Mouse (Mus musculus) liver, adult 2 months (tissue): Measurements from ENCODE around the gene Tmem268. TPM values are rescaled to one million over a fixed set of nuclear protein-coding genes. Genes with fewer than 3 reads are reported as not detected.

Experiments
- DNase-seq: peaks from one replicate; pipeline ENCODE4 v3.0.0-alpha.2; 2011; ENCODE audit warnings: low read depth, low spot score; ENCODE audit errors: extremely low read depth
- H3K27ac ChIP-seq: fragments of 200-500 bp; replicated peaks from 2 replicates; pipeline ENCODE4 v1.5.1; 2012; ENCODE audit warnings: low read depth, mild to moderate bottlenecking, control low read depth, inconsistent platforms, low read length; ENCODE audit not compliant: insufficient read depth
- H3K27me3 ChIP-seq: fragments of 200-500 bp; 2 replicates; pipeline ENCODE4 v1.6.1; 2012; ENCODE audit warnings: mild to moderate bottlenecking, moderate library complexity, low read length, inconsistent platforms; ENCODE audit not compliant: control insufficient read depth, insufficient read depth
- H3K36me3 ChIP-seq: fragments of 200-500 bp; 2 replicates; pipeline ENCODE4 v1.6.1; 2012; ENCODE audit warnings: low read length, inconsistent platforms; ENCODE audit not compliant: control insufficient read depth, insufficient read depth
- H3K4me1 ChIP-seq: fragments of 200-500 bp; 2 replicates; pipeline ENCODE4 v1.6.1; 2011; ENCODE audit warnings: low read length; ENCODE audit not compliant: control insufficient read depth, insufficient read depth
- H3K4me3 ChIP-seq: fragments of 200-500 bp; 2 replicates; pipeline ENCODE4 v1.5.1; 2011; ENCODE audit warnings: low read depth, mild to moderate bottlenecking, control low read depth, low read length, moderate library complexity; ENCODE audit not compliant: insufficient read depth
- H3K79me2 ChIP-seq: fragments of 200-500 bp; 2 replicates; pipeline ENCODE4 v1.6.1; 2012; ENCODE audit warnings: inconsistent platforms, mild to moderate bottlenecking, low read length, moderate library complexity; ENCODE audit not compliant: control insufficient read depth, insufficient read depth
- H3K9ac ChIP-seq: fragments of 200-500 bp; 2 replicates; pipeline ENCODE4 v1.6.1; 2012; ENCODE audit warnings: low read depth, mild to moderate bottlenecking, control low read depth, inconsistent platforms, low read length
- CTCF ChIP-seq: fragments of 200-500 bp; IDR thresholded peaks from 2 replicates; pipeline ENCODE4 v1.5.1; 2011; ENCODE audit warnings: low read depth, low read length, control low read depth
- POLR2A ChIP-seq: fragments of 200-500 bp; IDR thresholded peaks from 2 replicates; pipeline ENCODE4 v1.6.1; 2011; ENCODE audit warnings: low read length, control low read depth; ENCODE audit not compliant: insufficient read depth; ENCODE audit errors: extremely low read depth
- WGBS: fragments of 180-500 bp; shearing (Covaris S2); methylation state at CpG from one replicate; pipeline ENCODE4 v1.1.7; 2018; 5-methylcytosine and 5-hydroxymethylcytosine counted together
- polyA plus RNA-seq: library from polyadenylated mRNA; depleted of rRNA; stranded (reverse); fragments of >200 nt; gene quantifications from 2 replicates; pipeline ENCODE4 v1.2.3, GENCODE M21; 2012; rRNA removed
- total RNA-seq: library from RNA; depleted of rRNA; stranded (reverse); fragments of >200 nt; gene quantifications from 2 replicates; pipeline ENCODE4 v1.2.3, GENCODE M21; 2014; rRNA removed

The Tmem268 gene
- 2.9 and 4.4 TPM in 2 replicates for total RNA-seq
- polyA plus RNA-seq = 4.0 and 4.7 TPM in 2 replicates

DNA sequence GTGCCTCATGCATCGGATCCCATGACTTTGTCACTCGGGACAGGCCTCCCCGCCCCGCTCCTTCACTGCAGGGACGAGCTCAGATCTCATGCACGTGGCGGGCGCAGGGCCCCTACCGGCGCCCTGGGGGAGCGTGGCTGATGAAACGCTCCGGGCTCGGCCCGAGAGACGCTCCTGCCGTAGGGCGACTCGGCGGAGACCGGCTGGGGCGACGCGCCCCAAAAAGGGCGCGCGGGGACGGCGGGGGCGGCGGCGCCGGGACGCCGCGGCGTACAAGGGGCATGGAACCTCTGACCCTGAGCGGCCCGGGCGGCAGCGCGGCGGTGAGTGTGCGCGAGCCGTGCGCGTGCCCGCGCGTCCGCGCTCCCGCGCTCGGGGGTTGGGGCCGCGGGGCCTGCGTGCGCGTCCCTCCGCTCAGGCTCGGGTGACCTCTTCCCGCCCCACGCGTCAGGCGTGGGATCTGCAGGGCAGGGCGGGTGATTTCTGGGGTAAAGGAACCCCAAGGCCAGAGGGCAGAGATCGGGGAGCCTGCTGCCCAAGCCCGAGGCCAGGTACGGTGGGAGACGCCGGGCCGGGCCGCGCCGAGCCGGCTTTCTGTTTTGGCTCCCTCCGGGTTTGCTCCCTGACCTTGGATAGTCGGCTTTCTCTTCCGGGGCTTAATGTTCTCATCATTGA is at the start of gene Tmem268:
Gene Tmem268 (plus strand): TSS at position 375 of the 675 bp plus-strand sequence.
- Histone ChIP-seq H3K9ac (peak within 1 kb of the TSS; percentile 82), H3K4me1 (peaks cover 33% of the 10 kb centered on the region), H3K27me3 (no peaks in the 10 kb centered on the region), H3K79me2 (no peaks in the 10 kb centered on the region), H3K4me3 (peak within 1 kb of the TSS; percentile 67), H3K27ac (peak within 1 kb of the TSS; percentile 59), H3K36me3 (0 out of 2 replicates have a peak, but pooled peaks cover under 1% of the 10 kb centered on the region)
- under 1% methylated on average over 81 of the region's 81 CpGs for WGBS
- DNase-seq = peak; percentile 39
- TF ChIP-seq CTCF (peak; percentile 20), POLR2A (peak; percentile 22; the same call in 1 of the 2 replicates)

- H3K4me3 ChIP-seq = no peak overlapping the region
- H3K79me2 ChIP-seq = no peaks in the 10 kb centered on the region
- WGBS = 84% methylated on average over 2 of the region's 2 CpGs
- no peaks in the 10 kb centered on the region for H3K27me3 ChIP-seq
- H3K9ac ChIP-seq = no peak overlapping the region
- no peak overlapping the region for H3K27ac ChIP-seq
- TF ChIP-seq CTCF (no peak), POLR2A (no peak)
- H3K4me1 ChIP-seq = no peaks in the 10 kb centered on the region
- no peak for DNase-seq
- H3K36me3 ChIP-seq = no peaks in the 10 kb centered on the region
Measured at GRCm38 (mm10) chr4:63512921-63513320, 45.7 kb upstream of the Tmem268 start.

- Histone ChIP-seq H3K27ac (no peak overlapping the region), H3K79me2 (no peaks in the 10 kb centered on the region), H3K36me3 (no peaks in the 10 kb centered on the region), H3K4me1 (no peaks in the 10 kb centered on the region), H3K27me3 (no peaks in the 10 kb centered on the region), H3K9ac (no peak overlapping the region), H3K4me3 (no peak overlapping the region)
- WGBS = 65% methylated on average over 4 of the region's 4 CpGs
- DNase-seq = no peak
- TF ChIP-seq POLR2A = no peak
- no peak for TF ChIP-seq CTCF
Measured at GRCm38 (mm10) chr4:63514454-63514984, 44.1 kb upstream of the Tmem268 start.

DNA sequence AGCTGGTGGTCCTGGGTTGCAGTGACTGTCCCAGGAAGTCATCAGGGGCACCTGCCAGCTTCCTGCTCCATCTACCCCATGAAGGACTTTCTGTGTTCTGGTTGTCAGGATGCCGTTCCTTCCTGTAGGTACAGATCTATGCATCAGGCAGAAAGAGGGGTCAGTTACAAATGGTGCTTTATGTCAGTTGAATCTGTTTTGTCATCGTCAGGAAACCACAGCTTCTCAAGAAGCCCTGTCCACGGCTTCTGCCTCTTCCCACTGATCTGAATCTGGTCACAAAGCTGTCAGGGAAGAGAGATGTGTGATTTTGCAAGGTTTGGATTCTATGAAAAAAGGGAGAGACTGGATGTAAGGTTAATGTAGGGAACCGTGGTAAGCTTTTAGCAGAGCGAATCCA is 43.6 kb upstream of the Tmem268 start:
- Histone ChIP-seq H3K9ac (no peak overlapping the region), H3K4me1 (no peaks in the 10 kb centered on the region), H3K36me3 (no peaks in the 10 kb centered on the region), H3K27me3 (no peaks in the 10 kb centered on the region), H3K79me2 (no peaks in the 10 kb centered on the region), H3K4me3 (no peak overlapping the region), H3K27ac (no peak overlapping the region)
- DNase-seq = no peak
- 84% methylated on average over 5 of the region's 5 CpGs for WGBS
- TF ChIP-seq CTCF = no peak
- no peak for TF ChIP-seq POLR2A

DNA sequence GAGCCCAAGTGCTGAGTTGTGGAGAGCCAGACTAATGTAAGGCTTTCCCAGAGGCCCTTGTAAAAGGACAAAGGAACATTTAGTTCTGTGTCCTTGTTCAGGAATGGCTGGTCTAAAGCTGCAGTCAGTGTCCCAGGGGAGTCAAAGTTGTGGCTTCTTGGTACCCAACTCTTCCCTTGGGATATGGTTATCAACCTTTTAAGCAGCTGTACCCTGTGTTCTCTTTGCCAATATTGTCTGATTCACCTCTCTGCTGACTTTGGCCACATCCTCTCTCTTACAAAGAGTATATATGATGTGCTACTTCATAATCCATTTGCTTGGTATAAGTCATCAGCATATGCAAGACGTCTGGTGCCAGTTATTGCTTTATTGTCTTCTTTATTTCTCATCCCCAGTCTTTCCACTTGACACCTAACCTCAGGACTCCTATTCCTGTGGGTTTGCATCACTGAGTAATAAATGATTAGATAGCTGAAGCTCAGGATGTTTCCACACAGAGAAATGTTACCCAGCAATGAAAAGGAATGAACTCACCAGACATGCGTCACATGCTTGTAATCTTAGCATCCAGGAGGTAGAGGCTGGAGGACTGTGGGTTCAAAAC is 36.7 kb upstream of the Tmem268 start:
- Histone ChIP-seq H3K27ac (no peak overlapping the region), H3K36me3 (no peaks in the 10 kb centered on the region), H3K9ac (no peak overlapping the region), H3K79me2 (no peaks in the 10 kb centered on the region), H3K4me3 (no peak overlapping the region), H3K4me1 (no peaks in the 10 kb centered on the region), H3K27me3 (no peaks in the 10 kb centered on the region)
- no peak for DNase-seq
- TF ChIP-seq POLR2A = no peak
- no peak for TF ChIP-seq CTCF
- WGBS = 80% methylated on average over 2 of the region's 2 CpGs
